Mouse (Mus musculus): ENCODE measurements around the gene Col4a5. TPM values are rescaled to one million over a fixed set of nuclear protein-coding genes. Genes with fewer than 3 reads are reported as not detected.

The Col4a5 gene
- total RNA-seq, 2 experiments from 2014 or later = 61.0 to 73.5 TPM

Other genes starting within 250 kb of the Col4a5 start
- gene Col4a6, start 1.3 kb upstream of the Col4a5 start, total RNA-seq (2021) = 1 to 10 TPM; 2.4 to 5.2 TPM
- gene Irs4, start 249.9 kb downstream of the Col4a5 start, total RNA-seq (2021) = not detected